Mouse (Mus musculus) adipocyte (in vitro differentiated cells): ENCODE data around the gene Stpg2.

Experiments
- DNase-seq: peaks from one replicate; pipeline ENCODE4 v3.0.0-alpha.2; 2016; ENCODE audit warnings: low spot score

Stpg2 gene

DNA sequence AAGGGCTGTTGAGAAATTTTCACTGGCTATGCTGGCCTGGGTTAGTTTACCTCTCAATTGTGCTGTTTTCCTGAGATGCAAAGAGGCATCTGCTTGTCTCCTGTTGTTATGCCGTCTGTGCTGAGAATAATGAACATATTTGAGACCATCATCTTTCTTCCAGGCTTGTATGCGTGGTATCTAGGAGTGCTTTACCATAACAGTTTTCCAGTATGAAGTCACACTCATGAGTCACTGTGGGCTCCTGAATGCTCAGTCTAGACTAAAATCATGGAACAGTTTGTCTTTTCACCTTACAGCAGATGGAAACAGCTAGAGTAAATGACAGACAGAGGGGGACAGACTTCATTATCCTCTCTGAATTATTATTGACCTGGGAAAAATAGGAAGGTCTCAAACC, 527.7 kb downstream of the Stpg2 start:
- no peak for DNase-seq

DNA sequence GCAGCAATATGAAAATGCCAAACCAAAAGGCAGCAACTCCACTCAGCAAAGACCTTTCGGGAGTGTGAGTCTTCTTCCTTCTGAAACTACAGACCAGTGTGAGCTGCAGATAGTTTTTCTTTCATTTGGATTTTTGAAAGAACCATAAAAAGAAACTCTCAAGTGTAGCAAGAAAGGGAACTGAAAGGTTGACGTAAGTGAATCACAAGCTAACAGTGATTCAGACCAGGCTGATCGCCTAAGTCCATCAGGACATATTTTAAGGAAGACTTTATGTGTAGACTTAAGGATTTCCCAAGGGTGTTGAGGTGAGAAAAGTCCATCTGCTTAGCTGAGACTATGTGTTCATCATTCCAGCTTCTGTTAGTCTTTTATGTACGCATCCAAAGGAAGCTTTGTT, 533.9 kb downstream of the Stpg2 start:
- DNase-seq: no peak
